Mouse (Mus musculus) cerebral cortex, adult 2 months (tissue): ENCODE data around the gene Fndc11.

ENCODE experiments used
- WGBS: fragments of 180-500 bp; shearing (Covaris S2); methylation state at CpG from one replicate; pipeline ENCODE4 v1.1.7; 2018; 5-methylcytosine and 5-hydroxymethylcytosine counted together

The Fndc11 gene

DNA sequence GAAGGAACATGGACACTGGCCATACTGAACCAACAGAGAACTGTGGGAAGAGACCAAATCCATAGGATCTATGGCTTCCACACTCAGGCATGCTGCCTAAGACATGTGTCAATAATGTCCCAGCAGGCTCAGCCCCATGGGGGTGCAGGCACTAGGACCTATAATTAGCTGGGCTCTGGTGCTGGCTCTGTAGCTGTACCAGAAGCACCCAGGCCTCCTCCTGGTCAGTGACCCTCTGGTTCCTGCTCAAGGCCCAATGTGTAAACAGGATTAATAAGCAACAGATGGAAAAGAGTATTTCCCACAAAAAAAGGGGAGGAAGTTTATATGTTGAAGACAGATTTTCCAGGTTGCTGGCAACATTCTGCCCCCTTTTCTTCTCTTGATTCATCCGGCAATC lies 33.4 kb downstream of the Fndc11 start:
- 88% methylated on average over 1 of the region's 1 CpGs for WGBS

DNA sequence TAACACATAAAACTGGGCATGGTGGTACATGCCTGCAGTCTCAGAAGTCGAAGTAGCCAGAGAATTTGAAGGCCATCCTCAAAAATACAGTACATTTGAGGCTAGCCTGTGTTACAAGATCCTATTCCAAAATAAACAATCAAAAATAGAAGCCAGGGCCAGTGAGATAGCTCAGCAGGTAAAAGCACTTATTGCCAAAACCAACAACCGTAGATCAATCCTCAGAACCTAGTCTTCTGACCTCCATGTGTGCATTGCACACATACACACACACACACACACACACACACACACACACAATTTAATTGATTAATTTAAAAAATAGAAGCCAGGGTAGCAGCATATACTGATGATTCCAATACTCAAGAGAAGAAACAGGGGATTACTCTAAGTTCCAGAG lies 47.0 kb downstream of the Fndc11 start:
- 90% methylated on average over 2 of the region's 2 CpGs for WGBS

GRCm38 (mm10) chr2:181272092-181272491 lies 52.3 kb downstream of the Fndc11 start:
- 80% methylated on average over 2 of the region's 2 CpGs for WGBS
